Mouse (Mus musculus) forelimb bud, embryonic 11.5 days (tissue): ENCODE data around the gene Pi4k2a.

Source experiments
- DNase-seq: peaks from one replicate; pipeline ENCODE4 v3.0.0-alpha.2; 2012; ENCODE audit warnings: low read depth, low spot score

Pi4k2a gene

GRCm38 (mm10) chr19:42163764-42164163 is 73.5 kb downstream of the Pi4k2a start, which contains the start of gene Zfyve27:
Gene Zfyve27, plus strand, starts transcription at chr19:42163951.
- DNase-seq = no peak

- DNase-seq = no peak
These were observed 73.9 kb downstream of the Pi4k2a start for GRCm38 (mm10) chr19:42164188-42164587.

GRCm38 (mm10) chr19:42166130-42166529 is 75.9 kb downstream of the Pi4k2a start:
- peak; percentile 86 for DNase-seq

GRCm38 (mm10) chr19:42166766-42167165 is 76.5 kb downstream of the Pi4k2a start:
- no peak for DNase-seq

GRCm38 (mm10) chr19:42167489-42167888 is 77.2 kb downstream of the Pi4k2a start:
- no peak for DNase-seq

GRCm38 (mm10) chr19:42169322-42169975 is 79.2 kb downstream of the Pi4k2a start:
- DNase-seq = no peak

- DNase-seq = peak; percentile 94
These were observed 80.0 kb downstream of the Pi4k2a start for GRCm38 (mm10) chr19:42170025-42170969.
